Mouse (Mus musculus): Measurements from ENCODE around the gene Klhl26. TPM values are rescaled to one million over a fixed set of nuclear protein-coding genes. Genes with fewer than 3 reads are reported as not detected.

Gene Klhl26
- polyA plus RNA-seq, 1 experiment: 46.7 TPM

DNA sequence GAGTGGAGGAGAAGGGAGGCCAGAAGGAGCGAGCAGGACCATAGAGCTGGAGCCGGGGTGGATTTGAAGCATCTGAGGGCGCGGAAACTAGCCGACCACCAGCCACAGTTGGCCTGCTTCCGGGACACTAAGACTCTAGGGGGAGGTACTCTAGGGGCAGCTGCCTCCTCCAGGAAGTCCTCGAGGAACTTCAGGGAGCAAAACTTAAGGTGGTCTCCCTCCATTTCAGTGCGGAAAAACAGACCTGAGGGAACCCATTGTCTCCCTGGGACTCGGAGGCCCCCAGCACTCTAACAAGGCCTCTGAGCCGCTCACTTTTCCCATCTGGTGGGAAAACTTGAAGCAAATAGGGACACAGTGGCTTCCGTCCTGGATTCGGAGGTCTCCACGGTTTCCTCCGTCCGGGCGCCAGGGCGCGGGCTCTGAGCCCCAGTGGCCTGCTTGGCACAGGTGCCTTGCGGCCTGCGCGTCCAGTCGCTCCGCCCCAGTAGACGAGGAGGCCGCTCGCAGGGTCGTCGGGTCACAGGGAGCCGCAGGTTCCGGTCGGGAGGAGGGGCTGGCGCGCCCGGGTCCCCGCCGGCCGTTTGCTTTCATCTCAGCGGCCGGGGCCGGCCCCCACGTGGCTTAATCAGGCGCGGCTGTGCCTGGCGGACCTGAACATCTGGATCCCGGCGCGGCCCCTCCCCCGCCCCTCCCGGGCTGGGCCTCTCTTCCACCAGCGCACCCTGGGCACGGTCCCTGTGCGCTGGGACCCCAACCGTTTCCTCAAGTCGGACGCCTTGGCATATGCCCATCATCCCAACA lies 11.4 kb upstream of the Klhl26 start:
- DNase-seq (ENCODE audit: low read depth): no peak
- no peak for TF ChIP-seq POLR2A (IDR thresholded peaks at IDR 0.05; ENCODE audit: borderline replicate concordance, extremely low read depth, insufficient read depth, insufficient read length, poor library complexity, severe bottlenecking)
- no peak for TF ChIP-seq CTCF (IDR thresholded peaks at IDR 0.05; ENCODE audit: borderline replicate concordance, extremely low read depth, insufficient read depth, insufficient read length)

DNA sequence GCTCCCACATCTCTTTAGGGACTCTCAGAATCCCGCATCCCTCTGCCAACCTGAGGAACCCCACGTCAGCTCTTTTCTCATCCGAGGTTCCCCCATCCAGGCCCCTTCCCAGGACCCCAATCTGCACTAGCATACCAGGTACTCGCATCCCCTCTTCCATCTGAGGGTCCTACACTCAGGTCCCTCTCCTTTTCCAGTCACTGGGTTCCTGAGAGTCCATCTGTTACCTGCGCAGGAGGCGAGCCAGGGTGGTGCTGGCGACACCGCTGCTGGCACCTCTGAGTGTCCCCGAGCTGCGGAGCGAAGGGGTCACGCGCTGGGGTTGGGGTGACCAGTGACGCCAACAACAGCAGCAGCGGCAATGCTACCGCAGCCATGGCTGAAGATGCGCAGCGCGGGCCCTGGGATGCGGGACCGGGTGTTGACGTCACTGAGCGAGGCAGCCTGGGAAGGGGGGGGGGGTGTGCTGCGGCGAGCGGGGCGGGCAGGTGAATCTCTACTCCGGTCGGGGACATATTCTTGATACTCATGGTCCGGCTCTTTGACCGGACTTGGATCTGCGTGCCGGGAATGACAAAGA lies 10.3 kb upstream of the Klhl26 start, which contains the start of gene Tmem59l:
Gene Tmem59l, minus strand, starts transcription at position 418 of the 580 bp plus-strand sequence.
- DNase-seq (ENCODE audit: low read depth): peak; percentile 75
- no peak for TF ChIP-seq CTCF (IDR thresholded peaks at IDR 0.05; ENCODE audit: borderline replicate concordance, extremely low read depth, insufficient read depth, insufficient read length)
- peak; percentile 11; the same call in 1 of the 2 replicates for TF ChIP-seq POLR2A (IDR thresholded peaks at IDR 0.05; ENCODE audit: borderline replicate concordance, extremely low read depth, insufficient read depth, insufficient read length, poor library complexity, severe bottlenecking)

DNA sequence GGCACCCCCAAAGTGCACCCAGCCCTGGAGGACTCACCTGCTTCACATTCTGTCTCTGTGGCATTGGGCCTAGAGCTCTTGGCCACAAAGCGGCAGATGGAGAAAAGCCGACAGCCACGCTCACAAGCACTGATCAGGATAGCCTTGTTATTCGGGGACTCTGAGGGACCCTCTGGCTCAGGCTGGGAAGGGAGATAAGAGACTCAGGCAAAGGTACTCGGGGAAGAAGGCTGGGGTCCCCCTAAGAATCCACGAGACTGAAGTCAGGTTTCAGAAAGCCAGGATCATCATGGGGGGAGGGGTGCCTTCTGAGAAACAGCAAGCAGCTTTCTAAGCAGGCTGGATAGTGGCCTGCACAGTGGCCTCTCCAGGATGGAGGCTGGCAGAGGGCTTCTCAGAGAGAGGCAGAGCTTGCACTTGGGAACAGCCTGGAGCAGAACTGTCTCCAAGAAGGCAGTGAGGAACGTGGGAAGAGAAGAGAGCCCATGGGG lies 9.5 kb upstream of the Klhl26 start:
- no peak for DNase-seq (ENCODE audit: low read depth)
- TF ChIP-seq CTCF (IDR thresholded peaks at IDR 0.05; ENCODE audit: borderline replicate concordance, extremely low read depth, insufficient read depth, insufficient read length) (no peak), POLR2A (IDR thresholded peaks at IDR 0.05; ENCODE audit: borderline replicate concordance, extremely low read depth, insufficient read depth, insufficient read length, poor library complexity, severe bottlenecking) (no peak)

DNA sequence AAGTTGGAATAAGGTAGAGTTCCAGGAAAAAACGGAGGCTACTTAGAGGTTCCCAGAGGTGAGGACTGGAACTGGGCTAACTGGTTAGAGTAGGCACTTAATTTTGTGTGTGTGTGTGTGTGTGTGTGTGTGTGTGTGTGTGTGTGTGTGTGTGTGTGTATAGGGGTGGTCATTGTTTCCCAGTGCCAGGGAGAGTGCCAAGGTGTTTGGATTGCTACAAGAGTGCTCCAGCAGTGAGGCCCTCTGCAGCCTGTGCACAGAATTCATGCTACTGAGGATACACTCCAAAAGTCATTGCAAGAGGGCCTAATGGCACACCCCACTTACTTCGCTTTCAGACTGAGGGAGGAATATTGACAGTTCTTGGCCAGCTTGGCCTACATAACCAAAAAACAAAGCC lies 6.2 kb upstream of the Klhl26 start:
- DNase-seq (ENCODE audit: low read depth): no peak

DNA sequence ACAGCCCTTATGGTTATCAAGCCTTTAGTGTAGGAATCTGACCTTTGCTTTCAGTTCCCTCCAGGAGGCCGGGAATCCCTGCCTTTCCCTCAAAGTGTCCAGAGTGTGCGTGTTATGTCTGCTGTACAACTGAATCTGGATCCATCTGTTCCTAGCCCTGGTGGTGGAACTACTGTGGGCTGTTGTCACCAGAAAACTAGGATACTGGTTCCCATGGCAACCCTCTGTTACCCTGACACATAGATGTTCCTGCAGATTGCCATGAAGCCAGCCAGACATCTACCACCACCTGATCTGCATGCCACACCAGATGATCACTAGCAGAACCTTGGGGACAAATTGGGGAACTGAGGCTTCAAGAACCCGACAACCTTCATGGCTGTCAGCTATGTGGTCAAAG lies 5.1 kb upstream of the Klhl26 start:
- DNase-seq (ENCODE audit: low read depth): no peak
- TF ChIP-seq CTCF (IDR thresholded peaks at IDR 0.05; ENCODE audit: borderline replicate concordance, extremely low read depth, insufficient read depth, insufficient read length) (no peak), POLR2A (IDR thresholded peaks at IDR 0.05; ENCODE audit: borderline replicate concordance, extremely low read depth, insufficient read depth, insufficient read length, poor library complexity, severe bottlenecking) (no peak)

More for the DNA sequence above, 6.2 kb upstream of the Klhl26 start:
- TF ChIP-seq POLR2A (IDR thresholded peaks at IDR 0.05; ENCODE audit: borderline replicate concordance, extremely low read depth, insufficient read depth, insufficient read length, poor library complexity, severe bottlenecking) (no peak), CTCF (IDR thresholded peaks at IDR 0.05; ENCODE audit: borderline replicate concordance, extremely low read depth, insufficient read depth, insufficient read length) (no peak)

DNA sequence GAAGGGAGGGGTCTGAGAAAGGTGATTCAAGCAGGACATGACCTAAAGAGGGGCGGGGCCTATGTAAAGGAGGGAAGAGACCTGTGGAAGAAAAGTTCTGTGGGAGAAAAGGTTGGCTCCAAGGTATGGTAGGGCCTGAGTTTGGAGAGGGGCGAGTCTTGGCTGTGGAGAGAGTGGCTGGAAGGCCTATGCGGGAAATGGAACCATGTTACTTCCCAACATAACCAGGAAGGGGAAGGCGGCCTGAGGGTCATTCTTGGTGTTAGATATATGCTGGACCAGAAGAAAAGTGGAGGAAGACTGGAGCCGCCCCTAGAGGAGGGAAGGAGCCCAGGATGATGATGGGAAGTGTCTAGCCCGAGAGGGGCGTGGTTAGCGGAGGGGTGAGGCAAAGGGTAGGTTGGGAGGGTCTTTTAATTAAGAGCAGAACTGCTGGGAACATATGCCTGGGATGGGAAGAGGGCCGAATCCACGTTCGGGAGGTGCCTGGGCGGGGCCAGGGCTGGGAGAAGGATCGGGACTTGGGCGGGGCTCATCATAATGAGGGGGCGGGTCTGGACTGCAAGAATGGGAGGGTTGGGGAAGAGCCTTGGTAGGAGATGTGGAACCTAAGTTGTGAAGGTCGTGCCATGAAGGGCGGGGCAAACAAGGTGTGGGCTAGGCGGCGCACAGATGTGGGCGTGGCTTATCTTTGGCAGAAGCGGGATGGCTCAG lies 658 bp upstream of the Klhl26 start:
- TF ChIP-seq CTCF (IDR thresholded peaks at IDR 0.05; ENCODE audit: borderline replicate concordance, extremely low read depth, insufficient read depth, insufficient read length) (no peak), POLR2A (IDR thresholded peaks at IDR 0.05; ENCODE audit: borderline replicate concordance, extremely low read depth, insufficient read depth, insufficient read length, poor library complexity, severe bottlenecking) (no peak)
- DNase-seq (ENCODE audit: low read depth): no peak

DNA sequence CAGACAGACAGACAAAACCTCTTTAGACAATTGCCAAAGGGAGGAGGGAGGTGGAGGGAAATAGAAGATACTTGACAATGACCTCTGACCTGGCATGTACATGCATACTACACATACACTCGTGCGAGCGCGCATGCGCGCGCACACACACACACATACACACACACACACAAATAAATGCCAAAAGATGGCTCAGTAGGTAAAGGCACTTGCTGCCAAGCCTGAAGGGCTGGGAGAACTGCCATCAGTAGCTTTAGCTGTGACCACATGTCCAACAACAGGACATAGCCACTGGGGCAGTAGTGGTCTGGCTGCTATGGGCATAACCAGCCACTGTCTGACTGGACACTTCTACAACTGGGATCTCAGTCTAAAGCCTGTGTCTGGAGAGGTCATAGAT lies 4.9 kb downstream of the Klhl26 start:
- TF ChIP-seq POLR2A (IDR thresholded peaks at IDR 0.05; ENCODE audit: borderline replicate concordance, extremely low read depth, insufficient read depth, insufficient read length, poor library complexity, severe bottlenecking): no peak
- TF ChIP-seq CTCF (IDR thresholded peaks at IDR 0.05; ENCODE audit: borderline replicate concordance, extremely low read depth, insufficient read depth, insufficient read length): no peak
- DNase-seq (ENCODE audit: low read depth): no peak

DNA sequence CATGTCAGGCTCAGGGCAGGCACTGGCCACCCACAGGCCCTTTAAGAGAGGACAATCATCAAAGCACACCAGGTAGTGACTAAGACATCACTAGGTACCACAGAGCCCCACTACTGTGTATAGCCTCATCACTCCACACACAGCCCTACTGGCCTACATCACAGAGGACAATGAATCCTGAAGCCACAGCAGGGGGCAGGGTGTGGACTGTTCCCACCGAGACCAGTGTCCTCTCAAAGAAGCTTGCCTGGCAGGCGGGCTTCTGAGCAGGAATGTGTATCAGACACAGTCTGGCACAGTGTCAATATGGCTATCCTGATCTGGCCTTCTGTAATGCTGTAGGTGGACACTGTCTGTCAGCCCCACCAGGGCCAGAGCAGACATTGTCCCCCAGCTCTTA lies 6.8 kb downstream of the Klhl26 start:
- DNase-seq (ENCODE audit: low read depth): no peak
- TF ChIP-seq POLR2A (IDR thresholded peaks at IDR 0.05; ENCODE audit: borderline replicate concordance, extremely low read depth, insufficient read depth, insufficient read length, poor library complexity, severe bottlenecking) (no peak), CTCF (IDR thresholded peaks at IDR 0.05; ENCODE audit: borderline replicate concordance, extremely low read depth, insufficient read depth, insufficient read length) (no peak)

DNA sequence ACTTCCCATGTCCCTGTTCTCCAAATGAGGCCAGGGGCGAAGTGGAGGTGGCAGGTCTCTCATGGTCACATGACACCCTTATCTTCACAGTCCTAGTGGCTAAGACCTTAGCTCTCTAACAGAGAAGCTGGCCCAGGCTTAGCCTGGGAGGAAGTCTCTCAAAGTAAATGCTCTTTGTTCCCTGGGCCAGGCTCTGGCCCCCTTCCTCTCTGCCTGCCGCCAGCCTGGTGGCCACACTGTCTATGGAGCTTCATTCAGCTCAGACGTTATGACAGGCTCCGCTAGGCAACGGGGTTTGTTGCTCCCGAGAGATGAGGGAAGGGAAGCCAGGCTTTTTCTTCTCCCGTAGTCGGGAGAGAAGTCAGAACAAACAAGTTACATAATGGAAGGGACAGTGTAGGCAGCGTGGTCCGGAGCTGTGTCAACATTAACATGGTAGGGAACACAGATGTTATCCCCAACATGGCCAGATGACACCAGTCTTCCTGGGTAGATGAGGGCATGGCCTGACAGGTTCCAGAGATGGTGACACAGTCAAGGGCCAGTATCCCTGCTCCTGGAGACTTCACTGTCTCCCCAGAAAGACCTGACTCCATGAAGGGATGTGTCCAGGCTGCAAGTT lies 7.4 kb downstream of the Klhl26 start:
- DNase-seq (ENCODE audit: low read depth): no peak
- TF ChIP-seq POLR2A (IDR thresholded peaks at IDR 0.05; ENCODE audit: borderline replicate concordance, extremely low read depth, insufficient read depth, insufficient read length, poor library complexity, severe bottlenecking) (no peak), CTCF (IDR thresholded peaks at IDR 0.05; ENCODE audit: borderline replicate concordance, extremely low read depth, insufficient read depth, insufficient read length) (no peak)

DNA sequence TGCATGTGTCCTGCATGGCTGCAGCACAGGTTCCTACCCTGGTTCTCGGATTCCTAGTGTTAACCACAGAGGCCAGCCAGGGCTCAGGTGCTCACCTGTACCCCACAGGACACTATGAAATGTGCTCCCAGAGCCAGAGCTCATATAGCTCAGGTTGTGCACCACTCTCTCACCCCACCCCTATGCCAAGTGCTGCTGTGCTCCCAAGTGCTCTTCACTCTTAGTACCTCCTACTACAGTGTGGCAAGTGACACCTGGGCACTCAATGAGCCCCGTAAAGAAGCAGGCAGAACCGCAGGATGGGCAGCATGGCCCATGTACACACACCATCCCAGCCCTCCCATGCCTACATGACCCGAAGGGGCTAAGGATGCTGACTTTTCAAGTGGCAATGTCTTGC lies 8.0 kb downstream of the Klhl26 start:
- no peak for DNase-seq (ENCODE audit: low read depth)
- TF ChIP-seq CTCF (IDR thresholded peaks at IDR 0.05; ENCODE audit: borderline replicate concordance, extremely low read depth, insufficient read depth, insufficient read length) (no peak), POLR2A (IDR thresholded peaks at IDR 0.05; ENCODE audit: borderline replicate concordance, extremely low read depth, insufficient read depth, insufficient read length, poor library complexity, severe bottlenecking) (no peak)

DNA sequence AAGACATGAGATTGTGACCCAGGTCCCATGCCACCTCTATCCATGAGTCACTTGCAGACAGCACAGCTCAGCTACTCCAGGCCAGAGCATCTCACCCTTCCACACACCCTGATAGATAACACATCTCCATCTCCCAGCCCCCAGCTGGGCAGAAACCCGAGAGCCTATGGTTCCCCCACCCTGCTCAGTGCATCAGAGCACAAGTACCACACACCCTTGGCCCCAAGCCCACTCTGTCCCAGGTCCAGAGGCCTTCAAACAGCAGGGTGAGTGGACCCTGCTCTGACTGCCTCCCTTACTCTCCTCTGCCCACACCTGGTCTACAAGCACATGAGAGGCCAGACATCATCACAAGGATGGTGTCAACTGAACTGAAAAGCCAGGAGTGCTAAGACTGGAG lies 8.9 kb downstream of the Klhl26 start:
- TF ChIP-seq POLR2A (IDR thresholded peaks at IDR 0.05; ENCODE audit: borderline replicate concordance, extremely low read depth, insufficient read depth, insufficient read length, poor library complexity, severe bottlenecking) (no peak), CTCF (IDR thresholded peaks at IDR 0.05; ENCODE audit: borderline replicate concordance, extremely low read depth, insufficient read depth, insufficient read length) (no peak)
- DNase-seq (ENCODE audit: low read depth): no peak

All from brain, embryonic 14.5 days (tissue).